Mouse (Mus musculus) heart, postnatal 4 days (tissue): ENCODE results near the gene Sfxn5. TPM values are rescaled to one million over a fixed set of nuclear protein-coding genes. Genes with fewer than 3 reads are reported as not detected.
A peak's percentile ranks its signal among the peaks of the same experiment; 100 is the strongest.

ENCODE experiments used
- DNase-seq: peaks from one replicate; pipeline ENCODE4 v3.0.0; 2021
- total RNA-seq, 2 experiments: library from RNA; stranded (reverse); gene quantifications; 2 replicates each; pipeline ENCODE4 v1.2.3; 2021

The Sfxn5 gene
- 1 to 10 TPM; 3.0 to 3.6 TPM for total RNA-seq

DNA sequence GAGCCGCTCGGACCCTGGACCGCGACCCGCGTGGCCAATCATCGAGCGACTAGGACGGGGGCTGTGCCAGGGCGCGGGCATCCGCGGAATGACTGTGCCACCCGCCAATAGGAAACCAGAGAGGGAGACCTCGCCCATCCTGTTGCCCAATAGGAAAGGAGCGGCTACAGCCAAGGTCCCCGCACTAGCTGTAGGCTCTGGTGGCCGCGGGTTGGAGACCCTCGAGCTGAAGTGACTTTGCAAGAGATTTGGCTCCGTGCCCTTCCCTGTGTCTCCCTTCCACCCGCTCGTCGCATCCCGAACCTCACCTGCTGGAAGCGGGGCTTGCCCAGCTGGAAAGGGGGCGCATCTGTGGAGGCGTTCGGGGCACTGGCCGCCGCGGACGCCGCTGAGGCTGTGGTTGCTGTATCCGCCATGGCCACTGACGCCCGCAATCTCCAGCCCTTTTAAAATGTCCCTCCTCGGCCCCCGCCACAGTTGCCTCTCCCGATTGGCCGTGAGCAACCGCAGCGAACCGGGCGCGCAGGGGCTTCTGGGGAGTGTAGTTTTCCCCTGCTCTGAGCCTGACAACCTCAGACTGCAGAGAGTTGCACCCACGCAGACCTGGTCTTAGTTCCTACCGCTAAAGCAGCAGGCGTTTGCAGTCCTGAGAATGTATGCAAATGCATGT, at the start of gene Sfxn5:
Gene Sfxn5 (minus strand): TSS at position 423 of the 670 bp plus-strand sequence.
- DNase-seq = peak; percentile 97

DNA sequence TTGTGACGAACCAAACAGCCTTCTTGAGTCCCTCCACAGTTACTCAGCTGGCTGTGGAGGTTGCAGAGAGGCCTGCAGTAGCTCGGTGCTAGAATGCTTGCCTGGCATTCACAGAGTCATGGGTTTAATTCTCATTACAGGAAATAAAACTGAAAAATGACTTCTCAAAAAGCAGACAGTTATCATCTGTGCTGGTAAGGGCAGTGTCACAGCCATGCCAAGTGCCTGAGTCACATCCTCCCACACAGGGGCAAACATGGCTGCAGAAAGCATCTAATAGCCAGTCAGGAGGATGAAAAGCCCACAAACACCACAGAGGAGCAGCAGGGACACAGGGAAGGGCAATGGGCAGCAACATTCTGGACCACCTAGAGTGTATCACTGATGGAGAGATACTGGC, 49.6 kb upstream of the Sfxn5 start:
- DNase-seq = no peak

DNA sequence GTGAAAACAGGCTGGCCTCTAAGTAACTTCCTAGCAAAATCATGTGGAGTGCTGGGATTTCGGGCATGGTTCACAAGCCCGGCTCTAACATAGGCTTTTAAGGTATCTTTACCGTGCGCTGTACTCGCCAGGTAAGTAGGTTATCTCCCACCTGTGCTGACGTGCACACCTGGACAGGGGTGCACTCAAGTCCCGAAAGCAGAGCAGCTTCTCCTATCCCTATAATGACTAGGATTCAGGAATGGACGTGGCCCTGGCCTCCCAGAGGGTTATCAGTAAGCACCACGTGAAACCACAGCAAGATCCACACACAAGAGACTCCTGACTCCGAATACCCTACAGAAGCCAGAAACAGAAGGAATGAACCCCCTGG, 48.4 kb upstream of the Sfxn5 start:
- no peak for DNase-seq

DNA sequence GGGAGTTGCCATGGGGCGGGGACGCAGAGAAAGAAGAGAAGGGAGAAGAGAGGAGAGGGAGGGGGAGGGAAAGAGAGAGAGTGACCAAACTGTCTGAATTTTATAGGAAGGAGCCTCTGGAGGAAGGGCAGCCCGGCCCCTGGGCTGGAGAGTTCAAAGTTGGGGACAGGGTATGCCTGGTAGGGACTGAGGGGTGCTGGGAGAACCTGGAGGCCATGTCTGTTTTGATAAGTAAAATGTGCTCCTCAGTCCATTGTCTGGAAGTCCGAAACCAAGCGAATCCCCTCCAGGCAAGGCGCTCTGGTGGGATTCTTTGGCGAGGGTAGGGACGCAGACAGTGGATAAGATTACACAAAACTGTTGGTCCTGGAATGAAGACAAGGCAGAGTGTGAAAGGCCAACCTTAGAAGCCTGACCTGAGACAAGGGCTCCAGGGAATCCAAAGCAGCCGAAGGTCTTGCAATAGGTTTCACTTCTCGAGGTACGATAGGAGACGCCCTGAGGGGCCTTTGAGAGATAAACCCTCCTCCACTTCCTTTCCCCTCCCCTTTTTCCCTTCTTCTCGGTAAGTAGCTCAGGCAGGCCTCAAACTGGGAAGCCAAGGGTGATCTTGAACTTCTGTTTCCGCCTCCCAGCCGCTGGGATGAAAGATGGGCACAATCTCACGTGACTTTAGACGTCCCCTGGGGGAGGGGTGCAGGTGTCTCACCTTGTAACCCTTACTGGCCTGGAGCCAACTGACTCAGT, 47.9 kb upstream of the Sfxn5 start:
- DNase-seq = no peak

DNA sequence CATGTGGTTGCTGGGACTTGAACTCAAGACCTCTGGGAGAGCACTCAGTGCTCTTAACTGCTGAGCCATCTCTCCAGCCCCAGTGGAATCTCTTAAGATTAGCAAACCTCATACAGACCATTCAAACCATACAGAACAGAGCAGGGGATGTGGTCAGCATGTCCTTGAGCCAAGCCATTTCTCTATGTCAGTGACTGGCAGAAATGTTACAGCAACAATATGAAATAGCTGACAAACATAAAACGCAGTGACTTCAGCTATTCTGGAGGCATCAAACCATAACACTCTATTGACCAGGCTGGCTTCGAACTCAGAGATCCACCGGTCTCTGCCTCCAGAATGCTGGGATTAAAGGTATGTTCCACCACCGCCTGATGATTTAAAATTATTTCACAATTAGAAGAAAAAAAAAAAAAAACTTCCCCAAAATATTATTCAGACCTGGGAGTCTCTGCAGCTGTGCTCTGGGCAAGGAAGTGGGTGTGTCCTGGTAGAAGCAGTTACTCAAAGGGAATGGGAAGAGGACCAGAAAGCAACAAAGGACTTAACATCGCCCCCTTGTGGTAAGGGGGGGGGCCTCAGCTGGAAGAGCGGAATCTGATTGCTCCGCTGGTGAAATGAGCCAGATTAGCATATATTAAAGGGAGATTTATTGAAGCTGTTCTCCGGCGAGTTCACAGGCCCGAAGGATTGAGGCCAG, 47.1 kb upstream of the Sfxn5 start:
- peak; percentile 85 for DNase-seq

DNA sequence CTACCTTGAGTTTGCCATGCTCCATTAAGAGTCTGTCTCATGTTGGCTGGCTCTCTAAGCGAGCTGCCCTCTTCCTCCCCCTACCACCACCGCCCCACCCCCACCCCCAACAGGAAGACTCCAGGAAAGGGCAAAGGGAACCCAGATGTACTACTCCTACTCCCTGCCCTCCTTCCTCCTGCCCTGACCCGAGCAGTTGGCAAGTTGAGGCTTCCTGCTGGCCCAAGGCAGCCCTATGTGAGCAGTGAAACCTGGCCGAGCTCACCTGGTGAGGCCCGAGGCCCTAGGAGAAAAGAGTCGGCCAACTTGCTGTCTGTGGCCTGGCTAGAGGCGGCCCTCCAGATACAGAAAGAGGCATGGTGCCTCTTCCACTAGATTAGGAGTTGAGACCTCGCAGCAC, 45.4 kb upstream of the Sfxn5 start:
- no peak for DNase-seq

DNA sequence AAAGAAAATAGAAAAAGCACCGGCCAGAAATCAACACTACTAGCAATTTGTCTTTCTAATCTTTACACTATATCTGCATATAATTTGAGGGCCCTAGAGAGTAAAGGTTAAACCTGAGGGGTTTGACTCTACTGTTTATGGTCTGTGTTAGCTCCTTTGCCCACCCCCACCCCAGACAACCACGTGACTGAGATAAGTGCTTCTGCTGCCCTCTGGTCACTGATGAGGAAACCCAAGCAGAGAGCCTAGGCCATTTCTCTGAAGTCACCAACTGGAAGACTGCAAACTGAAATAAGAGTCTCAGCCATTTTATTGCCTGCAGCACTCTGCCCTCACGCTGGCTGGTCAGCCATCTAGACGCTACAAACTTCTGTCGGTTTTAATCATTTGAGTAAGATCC, 44.7 kb upstream of the Sfxn5 start:
- DNase-seq = no peak

DNA sequence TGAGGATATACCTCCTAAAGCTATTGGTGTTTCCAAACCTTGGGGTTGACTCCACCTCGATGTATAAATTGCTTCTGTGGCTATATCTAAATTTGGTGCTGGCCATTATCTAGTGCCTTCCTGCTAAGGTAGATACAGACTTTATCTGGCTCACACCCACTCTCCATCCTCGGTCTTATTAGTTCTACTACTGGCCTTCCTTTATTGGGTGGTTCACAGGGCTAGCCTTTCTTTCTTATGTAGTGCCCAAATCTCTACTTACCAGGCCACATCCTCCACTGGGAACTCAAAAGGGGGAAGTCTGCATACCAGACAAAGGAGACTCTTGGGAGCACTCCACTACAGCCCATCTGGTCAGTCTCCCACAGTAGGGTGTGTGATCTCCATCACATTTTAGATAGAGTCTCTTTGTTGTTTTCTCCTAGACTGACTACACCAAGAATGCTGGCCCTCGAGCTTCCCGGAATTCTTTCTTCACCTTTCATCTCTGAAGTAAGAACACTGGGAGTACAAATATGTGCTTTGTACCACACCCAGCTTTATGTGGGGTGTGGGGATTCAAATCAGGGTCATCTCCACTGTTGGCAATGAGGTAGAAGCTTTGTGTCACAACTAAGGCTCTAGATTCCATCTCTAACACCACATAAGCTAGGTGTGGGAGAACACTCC, 44.0 kb upstream of the Sfxn5 start:
- no peak for DNase-seq

DNA sequence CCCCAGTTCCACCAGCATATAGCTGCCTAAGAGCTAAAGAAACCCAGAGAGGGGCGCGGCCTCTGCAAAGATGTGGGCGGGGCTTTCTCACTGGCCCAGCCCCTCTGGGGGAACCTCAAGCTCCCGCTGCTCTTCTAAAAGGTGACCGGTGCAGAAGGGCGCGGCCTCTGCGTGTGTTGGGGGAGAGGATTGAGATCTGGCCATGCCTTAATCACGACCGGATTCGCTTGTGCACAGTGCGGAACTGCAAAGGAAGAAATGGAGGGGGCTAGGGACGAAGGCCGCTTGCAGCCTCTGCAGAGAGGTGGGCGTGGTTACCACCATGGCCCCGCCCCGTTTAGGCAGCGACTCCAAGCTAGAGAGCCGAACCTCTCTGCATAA, 41.5 kb upstream of the Sfxn5 start:
- peak; percentile 98 for DNase-seq

DNA sequence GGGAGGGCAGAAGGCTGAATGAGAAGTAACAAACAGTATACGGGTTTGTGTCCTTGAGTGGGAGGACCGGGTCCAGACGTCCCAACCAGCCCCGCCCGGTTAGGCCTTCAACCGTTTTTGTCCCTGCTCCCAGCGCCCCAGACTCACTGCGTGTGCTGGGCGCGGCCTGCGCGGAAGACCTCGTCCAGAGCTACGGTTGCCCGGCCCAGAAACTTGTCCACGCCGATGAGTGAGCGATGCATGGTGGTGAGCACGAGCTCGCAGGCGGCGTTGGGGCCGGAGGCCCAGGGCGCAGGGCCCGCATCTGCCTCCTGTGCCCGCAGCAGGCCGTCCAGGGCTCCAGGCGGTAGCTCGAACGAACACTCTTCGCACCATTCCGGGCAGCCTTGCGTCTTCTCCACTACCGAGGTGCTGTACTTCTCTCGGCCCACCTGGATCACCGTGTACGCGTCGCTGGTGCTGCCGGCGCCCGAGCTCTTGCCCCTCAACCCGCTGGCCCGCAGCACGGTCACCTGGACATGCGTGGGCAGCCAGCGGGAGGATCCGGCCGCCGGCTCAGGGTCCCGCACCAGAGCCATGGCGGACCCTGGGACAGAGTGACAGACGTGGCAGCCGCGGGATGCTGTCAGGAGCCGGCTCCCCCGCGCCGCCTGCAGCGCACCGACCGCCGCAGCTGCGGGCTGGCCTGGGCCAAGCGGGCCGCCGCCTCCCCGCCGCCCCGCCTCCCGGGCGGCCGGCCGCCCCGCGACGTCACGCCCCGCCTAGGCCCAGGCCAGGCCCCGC, 40.9 kb upstream of the Sfxn5 start, which contains the start of gene Rab11fip5:
Gene Rab11fip5 (minus strand): TSS at position 684 of the 783 bp plus-strand sequence.
- DNase-seq = peak; percentile 54

DNA sequence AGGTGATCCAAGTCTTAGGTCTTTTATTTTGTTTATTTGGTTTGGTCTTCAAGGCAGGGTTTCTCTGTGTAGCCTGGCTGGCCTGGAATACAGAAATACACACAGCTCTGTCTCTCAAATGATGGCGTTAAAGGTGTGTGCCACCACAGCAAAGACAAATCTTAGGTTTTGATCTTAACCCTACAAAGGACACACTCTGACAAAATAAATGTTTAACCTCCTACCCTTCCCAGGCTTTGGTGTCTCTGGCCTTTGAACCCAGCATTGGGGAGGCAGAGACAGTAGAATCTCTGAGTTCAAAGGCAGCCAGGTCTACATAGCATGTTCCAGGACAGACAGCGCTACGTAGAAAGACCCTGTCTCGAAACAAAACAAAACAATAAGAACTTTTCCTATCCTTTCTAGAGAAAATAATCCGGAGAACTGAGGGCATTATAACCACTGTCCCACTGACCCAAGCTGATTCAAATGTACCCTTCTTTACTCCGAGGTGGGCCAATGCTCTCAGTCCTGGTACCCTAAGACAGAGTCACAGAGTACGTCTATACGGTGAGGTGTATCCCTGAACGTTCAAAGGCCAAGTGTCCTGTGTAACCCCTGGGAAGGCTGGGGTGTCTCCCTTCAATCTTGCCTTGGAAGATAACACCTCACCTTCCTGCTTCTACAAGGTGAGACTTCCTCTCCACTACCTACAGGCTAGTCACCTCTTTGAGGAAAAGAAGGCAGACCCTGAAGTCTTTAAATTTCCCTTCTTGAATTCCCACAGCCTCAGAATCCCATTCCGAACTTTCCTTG, 40.0 kb upstream of the Sfxn5 start:
- no peak for DNase-seq

DNA sequence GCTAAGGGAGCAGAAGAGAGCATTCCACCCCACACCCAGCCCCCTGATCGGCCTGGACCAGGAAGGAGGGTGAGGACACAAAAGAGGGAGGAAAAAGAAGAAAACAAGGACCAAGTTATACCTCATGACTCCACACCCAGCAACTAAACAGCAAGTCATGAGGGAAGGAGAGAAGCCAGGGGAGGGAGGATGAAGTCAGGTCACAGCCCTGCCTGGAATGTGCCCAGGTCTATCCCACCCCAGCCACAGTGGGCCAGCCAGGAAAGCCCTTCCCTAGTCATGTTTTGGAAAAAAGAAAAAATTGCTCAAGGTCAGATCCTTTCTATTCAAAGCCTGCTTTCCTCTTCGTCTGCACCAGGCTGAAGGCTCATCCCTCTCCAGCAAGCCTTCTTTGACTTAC, 39.3 kb upstream of the Sfxn5 start:
- DNase-seq = peak; percentile 34

DNA sequence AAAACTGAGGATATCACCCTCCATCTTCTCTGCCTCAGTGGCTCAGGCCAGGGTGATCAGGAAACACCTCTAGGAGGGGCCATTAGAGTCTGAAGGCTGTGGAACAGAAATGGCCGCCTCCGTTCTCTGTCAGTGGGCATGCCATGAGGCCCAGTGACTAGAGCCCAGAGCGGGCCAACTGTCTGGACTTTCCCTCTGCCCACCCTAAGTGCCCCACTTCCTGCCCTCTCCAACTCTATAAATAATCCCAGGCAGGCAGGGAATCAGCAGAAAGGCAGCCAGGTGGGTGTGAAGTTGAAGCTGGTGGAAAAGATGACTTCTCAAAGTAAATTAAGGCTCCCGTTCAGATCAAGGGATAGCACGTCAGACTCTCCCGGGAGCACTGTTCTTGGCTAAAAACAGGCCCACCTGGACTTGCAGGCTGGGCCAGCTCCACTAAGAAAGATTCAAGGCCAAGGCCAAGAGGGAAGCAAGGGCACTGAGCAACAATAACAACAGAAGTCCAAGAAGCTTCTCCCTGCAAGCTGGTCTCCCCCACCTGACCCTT, 38.7 kb upstream of the Sfxn5 start:
- peak; percentile 55 for DNase-seq

DNA sequence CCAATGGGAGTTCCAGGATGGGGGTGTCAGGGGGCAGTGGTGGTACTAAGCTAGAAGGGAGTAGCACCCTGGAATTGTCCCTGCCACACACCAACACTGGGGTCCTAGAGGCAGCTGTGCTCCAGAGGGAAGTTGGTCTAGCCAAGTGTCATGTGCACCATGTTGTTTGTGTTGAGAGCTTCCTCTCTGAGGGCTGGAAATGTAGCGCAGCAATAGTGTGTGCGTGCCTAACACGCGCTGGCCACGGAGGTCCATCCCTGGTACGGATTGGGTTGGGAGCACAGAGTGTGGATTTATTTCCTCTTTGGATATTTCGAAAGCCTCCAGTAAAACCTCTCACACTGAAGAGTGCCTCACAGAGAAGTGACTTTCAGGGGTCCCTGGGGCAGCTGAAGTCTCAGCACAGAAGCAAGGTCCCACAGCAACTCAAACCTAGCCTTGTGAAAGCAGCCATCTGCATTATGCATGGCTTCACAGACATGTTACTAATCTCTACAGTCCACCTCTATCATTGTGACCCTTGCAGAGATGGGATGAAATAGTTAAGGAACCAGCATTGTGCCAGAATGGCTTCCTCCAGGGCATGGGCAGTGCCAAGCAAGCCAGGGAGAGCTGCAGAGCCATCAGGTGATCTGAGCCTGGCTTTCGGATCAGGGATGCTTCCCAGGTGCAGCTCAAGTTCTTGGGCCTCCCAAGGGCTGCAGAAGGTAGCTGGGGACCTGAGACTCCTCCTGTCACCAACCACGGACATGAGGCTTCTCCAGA, 37.6 kb upstream of the Sfxn5 start:
- no peak for DNase-seq

DNA sequence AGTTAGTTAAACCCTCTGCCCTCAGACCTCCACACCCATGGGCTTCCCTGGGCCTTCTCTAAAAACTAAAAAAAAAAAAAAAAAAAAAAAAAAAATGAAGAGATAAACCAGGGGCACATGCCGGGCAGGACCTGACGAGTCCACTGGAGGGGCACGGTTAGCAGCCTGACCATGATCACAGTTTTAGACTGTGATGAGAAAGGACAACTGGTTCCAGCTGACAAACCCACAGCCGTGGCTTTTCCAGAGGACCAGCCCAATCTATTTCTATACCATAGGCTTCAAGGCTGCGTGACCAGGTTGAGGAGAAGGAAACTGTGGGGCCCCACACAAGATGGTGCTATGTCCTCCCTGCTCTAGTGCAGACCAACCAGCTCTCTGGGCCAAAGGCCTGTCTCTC, 36.8 kb upstream of the Sfxn5 start:
- no peak for DNase-seq

DNA sequence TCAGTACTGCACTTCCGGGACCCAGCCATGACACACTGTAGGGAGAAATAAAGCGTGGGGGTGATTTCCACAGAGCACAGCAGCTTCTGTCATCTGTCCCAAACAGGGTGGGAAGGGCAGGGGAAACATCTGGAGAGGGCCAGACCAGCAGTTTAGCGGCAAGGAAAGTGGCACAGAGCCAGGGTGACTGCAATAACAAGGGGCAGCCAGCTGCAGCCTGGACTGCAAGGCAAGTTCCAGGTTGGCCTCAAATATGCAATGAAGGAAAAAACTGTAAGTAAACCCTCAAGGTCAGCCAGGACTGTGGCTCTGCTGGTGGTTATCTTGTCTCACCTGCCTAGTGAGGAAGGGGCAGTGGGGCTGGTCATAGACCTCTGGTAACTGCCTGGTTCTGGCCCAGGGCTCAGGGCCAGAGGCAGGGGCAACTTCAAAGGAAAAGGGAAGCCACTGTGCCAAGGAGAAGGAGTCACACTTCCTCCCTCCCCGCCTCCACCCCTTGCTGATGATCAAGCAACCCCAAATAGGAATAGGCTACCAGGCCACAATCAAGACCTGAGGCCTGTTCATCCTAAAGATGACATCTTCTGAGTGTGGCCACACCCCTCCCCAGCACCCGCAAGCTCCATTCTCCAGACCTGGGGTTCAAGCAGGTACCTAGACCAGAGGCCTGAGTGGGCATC, 36.1 kb upstream of the Sfxn5 start:
- DNase-seq = peak; percentile 86

DNA sequence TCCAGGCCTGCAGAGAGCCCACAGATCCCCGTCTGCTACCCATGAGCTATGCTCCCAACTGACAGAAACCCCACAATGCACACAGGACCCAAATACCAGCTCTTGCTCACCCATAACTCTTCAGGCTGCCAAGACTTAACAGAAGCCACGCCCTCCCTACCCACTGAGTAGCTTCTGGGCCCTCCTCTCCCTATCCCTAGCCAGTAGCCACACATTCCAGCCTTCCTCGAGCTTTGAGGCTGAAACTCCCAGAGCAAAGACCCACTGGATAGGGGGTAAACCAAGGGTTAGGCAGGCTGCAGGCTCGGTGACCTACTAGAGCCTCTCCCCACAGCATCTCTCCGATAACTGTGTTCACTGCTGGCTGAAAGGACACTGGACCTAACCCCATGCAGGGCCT, 35.5 kb upstream of the Sfxn5 start:
- no peak for DNase-seq

DNA sequence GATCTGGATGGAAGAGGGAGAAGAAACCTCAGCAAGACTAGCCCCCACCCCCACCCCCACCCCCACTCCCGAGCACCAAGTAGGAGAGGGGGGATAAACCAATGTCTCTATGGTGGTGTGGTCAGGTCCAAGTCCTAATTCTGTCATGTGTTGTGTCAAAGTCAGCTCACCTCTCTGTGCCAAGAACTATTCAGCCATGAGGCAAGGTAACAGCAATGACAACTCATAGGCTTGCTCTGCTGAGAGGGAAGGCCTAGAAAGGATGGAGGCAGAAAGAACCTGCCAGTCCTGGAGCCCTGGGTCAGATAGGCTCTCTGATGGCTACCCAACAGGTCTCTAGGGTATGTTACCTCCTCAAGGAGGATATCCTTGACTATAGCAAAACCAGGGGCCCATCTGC, 34.9 kb upstream of the Sfxn5 start:
- DNase-seq = no peak

DNA sequence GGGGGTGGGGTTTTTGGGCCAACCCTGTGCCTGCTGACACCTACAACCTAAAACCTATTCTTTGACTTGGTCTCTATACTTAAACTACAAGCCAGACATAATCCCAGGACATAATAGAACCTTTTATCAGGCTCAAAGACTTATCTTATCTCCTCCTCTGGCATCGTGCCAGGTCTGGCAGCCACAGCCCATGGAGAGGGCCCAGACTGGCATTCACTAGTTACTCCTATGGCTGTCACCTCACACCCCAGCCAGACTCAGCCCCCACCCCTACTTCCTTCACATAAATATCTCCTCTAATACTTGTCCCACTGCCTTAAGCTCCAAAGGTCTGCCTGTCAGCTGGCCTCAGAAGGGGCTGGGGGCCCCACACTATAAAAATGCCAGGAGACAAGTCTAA, 33.2 kb upstream of the Sfxn5 start:
- peak; percentile 61 for DNase-seq

DNA sequence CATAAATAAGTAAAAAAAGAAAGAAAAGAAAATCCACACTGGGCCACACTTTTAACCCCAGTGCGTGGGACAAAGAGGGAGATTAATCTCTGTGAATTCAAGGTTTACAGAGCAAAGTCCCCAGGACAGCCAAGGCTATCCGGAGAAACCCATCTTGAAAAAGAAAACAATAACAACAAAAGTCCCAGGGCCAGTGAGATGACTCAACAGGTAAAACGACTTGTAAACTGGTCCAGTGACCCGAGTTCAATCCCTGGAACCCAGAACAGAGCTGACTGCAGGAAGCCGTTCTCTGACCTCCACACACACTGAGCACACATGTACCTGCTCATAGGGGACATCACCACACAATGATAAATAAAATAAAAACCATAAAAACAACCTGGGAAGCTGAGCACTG, 31.2 kb upstream of the Sfxn5 start:
- DNase-seq = no peak
